Comparison of ENCODE assay signal across 21 mouse cellular contexts in genomic region chr19:24770345-24770744, GRCm38 (mm10).
DNase-seq lines count a peak whose midpoint lies in the region; ATAC-seq and TF ChIP-seq lines count a peak whose summit lies in the region.
"Had no signal": no experiment of that assay in that cellular context is flagged by ENCODE, and none has a peak within 500 bp of the region (broad histone marks: within the 10 kb centered on the region; RNA-seq: fewer than 3 reads in every experiment).

No protein-coding gene starts in this region.

- H3K9ac ChIP-seq in heart, embryonic 15.5 days = no peak overlapping the region
- H3K9ac ChIP-seq in lung, embryonic 15.5 days = no peak overlapping the region
- no peak overlapping the region for H3K9ac ChIP-seq in intestine, embryonic 16.5 days (ENCODE audit: low read depth, low read length)
- H3K9ac ChIP-seq in stomach, postnatal 0 days (ENCODE audit: low read length) = no peak overlapping the region
- H3K9ac ChIP-seq: embryonic facial prominence, embryonic 15.5 days; liver, embryonic 12.5 days had no signal

- no peak overlapping the region for H3K4me2 ChIP-seq in heart, embryonic 15.5 days
- H3K4me2 ChIP-seq in lung, embryonic 15.5 days = no peak overlapping the region
- no peak overlapping the region for H3K4me2 ChIP-seq in intestine, embryonic 16.5 days (ENCODE audit: low read depth, low read length)
- H3K4me2 ChIP-seq in stomach, postnatal 0 days (replicated peaks; ENCODE audit: low read depth) = no peak overlapping the region
- H3K4me2 ChIP-seq: embryonic facial prominence, embryonic 15.5 days; liver, embryonic 12.5 days had no signal

- ATAC-seq in heart, embryonic 15.5 days (replicated peaks; ENCODE audit: insufficient number of reproducible peaks, insufficient read depth, low FRiP score, low read depth) = peak; percentile 63; the same call in 1 of the 2 replicates
- no peak for ATAC-seq in lung, embryonic 15.5 days (ENCODE audit: borderline replicate concordance, extremely low read depth, low FRiP score, low TSS enrichment)
- ATAC-seq in intestine, embryonic 16.5 days = peak; percentile 89
- peak; percentile 93 for ATAC-seq in stomach, postnatal 0 days (ENCODE audit: low FRiP score, low TSS enrichment)
- ATAC-seq: inflammation-experienced regulatory T-cells, adult 6 months; liver, embryonic 12.5 days had no signal

- WGBS in heart, embryonic 15.5 days = 41% methylated on average over 4 of the region's 4 CpGs
- 58% methylated on average over 4 of the region's 4 CpGs for WGBS in lung, embryonic 15.5 days
- WGBS in lung, adult 2 months = 76% methylated on average over 4 of the region's 4 CpGs
- WGBS in intestine, embryonic 16.5 days = 50% methylated on average over 4 of the region's 4 CpGs
- 49% methylated on average over 4 of the region's 4 CpGs for WGBS in stomach, postnatal 0 days

- H3K27me3 ChIP-seq in heart, embryonic 15.5 days = no peaks in the 10 kb centered on the region
- no peaks in the 10 kb centered on the region for H3K27me3 ChIP-seq in lung, embryonic 15.5 days
- no peaks in the 10 kb centered on the region for H3K27me3 ChIP-seq in intestine, embryonic 16.5 days (replicated peaks; ENCODE audit: control insufficient read depth, insufficient read depth, low read length)
- no peaks in the 10 kb centered on the region for H3K27me3 ChIP-seq in stomach, postnatal 0 days (ENCODE audit: control insufficient read depth, insufficient read depth, low read length)
- H3K27me3 ChIP-seq: embryonic facial prominence, embryonic 15.5 days; liver, embryonic 12.5 days had no signal

- intact Hi-C loops in heart, postnatal 25 days (cut with DNase I) = no loop called here

- peak overlapping the region; percentile 56 for H3K27ac ChIP-seq in heart, embryonic 15.5 days
- H3K27ac ChIP-seq in lung, embryonic 15.5 days = 0 out of 2 replicates have a peak overlapping the region, but pooled peaks have one; percentile 15
- peak overlapping the region; percentile 55 for H3K27ac ChIP-seq in intestine, embryonic 16.5 days (ENCODE audit: low read length)
- H3K27ac ChIP-seq in stomach, postnatal 0 days (replicated peaks) = peak overlapping the region; percentile 91
- H3K27ac ChIP-seq: embryonic facial prominence, embryonic 15.5 days; forebrain, embryonic 10.5 days; left cerebral cortex, adult 2 months; limb, embryonic 10.5 days; liver, embryonic 12.5 days had no signal

- peaks cover 26% of the 10 kb centered on the region for H3K4me1 ChIP-seq in heart, embryonic 15.5 days (replicated peaks)
- H3K4me1 ChIP-seq in lung, embryonic 15.5 days = no peaks in the 10 kb centered on the region
- H3K4me1 ChIP-seq in lung, adult 2 months (ENCODE audit: control insufficient read depth, insufficient read depth, low read length) = peaks cover 2% of the 10 kb centered on the region; the same call in 1 of the 2 replicates
- H3K4me1 ChIP-seq in intestine, embryonic 16.5 days (ENCODE audit: control insufficient read depth, insufficient read depth, low read length) = no peaks in the 10 kb centered on the region
- no peaks in the 10 kb centered on the region for H3K4me1 ChIP-seq in stomach, postnatal 0 days (replicated peaks; ENCODE audit: control insufficient read depth, insufficient read depth)
- H3K4me1 ChIP-seq: embryonic facial prominence, embryonic 15.5 days; forebrain, embryonic 10.5 days; liver, embryonic 12.5 days had no signal

- no peak for TF ChIP-seq CTCF in lung, adult 2 months (IDR thresholded peaks at IDR 0.05; ENCODE audit: insufficient read depth, low read length)
- 0 out of 2 replicates have a peak, but pooled peaks have one; percentile 2 for TF ChIP-seq CTCF in stomach, postnatal 0 days (IDR thresholded peaks at IDR 0.05; ENCODE audit: low read depth)

- TF ChIP-seq POLR2A in lung, adult 2 months (IDR thresholded peaks at IDR 0.05; ENCODE audit: borderline replicate concordance, extremely low read depth, low read depth, low read length) = no peak

- no peaks in the 10 kb centered on the region for H3K36me3 ChIP-seq in heart, embryonic 15.5 days
- H3K36me3 ChIP-seq in lung, embryonic 15.5 days = no peaks in the 10 kb centered on the region
- no peaks in the 10 kb centered on the region for H3K36me3 ChIP-seq in intestine, embryonic 16.5 days (ENCODE audit: control insufficient read depth, insufficient read depth, low read length)
- no peaks in the 10 kb centered on the region for H3K36me3 ChIP-seq in stomach, postnatal 0 days (ENCODE audit: control insufficient read depth, insufficient read depth, low read length)
- H3K36me3 ChIP-seq: embryonic facial prominence, embryonic 15.5 days; forebrain, embryonic 10.5 days; limb, embryonic 10.5 days; liver, embryonic 12.5 days had no signal

- H3K9me3 ChIP-seq in heart, embryonic 15.5 days (replicated peaks) = no peaks in the 10 kb centered on the region
- H3K9me3 ChIP-seq in lung, embryonic 15.5 days = no peaks in the 10 kb centered on the region
- H3K9me3 ChIP-seq in intestine, embryonic 16.5 days (ENCODE audit: control insufficient read depth, low read length) = no peaks in the 10 kb centered on the region
- H3K9me3 ChIP-seq in stomach, postnatal 0 days (ENCODE audit: control insufficient read depth, low read length) = no peaks in the 10 kb centered on the region
- H3K9me3 ChIP-seq: embryonic facial prominence, embryonic 15.5 days; forebrain, embryonic 10.5 days; limb, embryonic 10.5 days; liver, embryonic 12.5 days had no signal

- DNase-seq in heart, postnatal 25 days (ENCODE audit: low spot score) = no peak
- no peak for DNase-seq in lung, adult 2 months
- DNase-seq in stomach, postnatal 0 days (ENCODE audit: low spot score) = no peak
- no peak for DNase-seq in gastrocnemius, postnatal 4 days (ENCODE audit: low spot score in 2 of 2)
- DNase-seq: cerebellum, adult 9-10 months; embryo, embryonic 11 days; gastrocnemius, postnatal 10 days; lung, postnatal 10 days; midbrain, embryonic 14.5 days; right cerebral cortex, postnatal 4 days; thymus, adult 2 months had no signal

- no peak overlapping the region for H3K4me3 ChIP-seq in heart, embryonic 15.5 days
- no peak overlapping the region for H3K4me3 ChIP-seq in lung, embryonic 15.5 days
- H3K4me3 ChIP-seq in lung, adult 2 months (replicated peaks; ENCODE audit: extremely low read depth, low read depth, low read length) = no peak overlapping the region
- H3K4me3 ChIP-seq in intestine, embryonic 16.5 days (ENCODE audit: low read length) = no peak overlapping the region
- H3K4me3 ChIP-seq in stomach, postnatal 0 days (ENCODE audit: low read depth, low read length) = no peak overlapping the region
- H3K4me3 ChIP-seq: embryonic facial prominence, embryonic 15.5 days; forebrain, embryonic 10.5 days; left cerebral cortex, adult 2 months; limb, embryonic 10.5 days; liver, embryonic 12.5 days; myocyte had no signal

- TF ChIP-seq EP300 in stomach, postnatal 0 days (optimal IDR thresholded peaks at IDR 0.05) = no peak

Comparison
In these comparisons a context has a peak if more than half of its experiments do, and no peak if none do; other contexts are left out.
1. H3K27ac ChIP-seq: peak in every context shown above with its lines; median percentile 91 in stomach, postnatal 0 days; 56 in heart, embryonic 15.5 days; 55 in intestine, embryonic 16.5 days; 15 in lung, embryonic 15.5 days.